Mouse (Mus musculus): Measurements from ENCODE around the gene Slc44a4. TPM values are rescaled to one million over a fixed set of nuclear protein-coding genes. Genes with fewer than 3 reads are reported as not detected.
"Not testable (repeated sequence)": the region's sequence is repeated elsewhere in the genome, so short reads cannot be mapped to it uniquely, and the experiment has no call there.

The Slc44a4 gene
- total and polyA plus RNA-seq, 2 experiments from 2014 or later: 0.18 TPM; not detected in 1

GRCm38 (mm10) chr17:34937960-34938505 lies 23.8 kb downstream of the Slc44a4 start:
- DNase-seq (ENCODE audit: low spot score) (no peak), ATAC-seq (no peak)
- no peaks in the 10 kb centered on the region for H3K9me3 ChIP-seq (ENCODE audit: low read length)
- H3K27ac ChIP-seq: no peak overlapping the region
- H3K4me1 ChIP-seq (ENCODE audit: insufficient read depth, low read length): no peaks in the 10 kb centered on the region
- H3K4me3 ChIP-seq (ENCODE audit: low read length): no peak overlapping the region
- peaks cover 15% of the 10 kb centered on the region for H3K36me3 ChIP-seq (ENCODE audit: insufficient read depth, low read length)
- WGBS: 85% methylated on average over 6 of the region's 6 CpGs
- H3K27me3 ChIP-seq (ENCODE audit: insufficient read depth, low read length): no peaks in the 10 kb centered on the region
- H3K9ac ChIP-seq (replicated peaks; ENCODE audit: low read length): no peak overlapping the region
- TF ChIP-seq CTCF (IDR thresholded peaks at IDR 0.05; ENCODE audit: low read depth): no peak
- H3K4me2 ChIP-seq (ENCODE audit: low read depth, low read length): no peak overlapping the region

DNA sequence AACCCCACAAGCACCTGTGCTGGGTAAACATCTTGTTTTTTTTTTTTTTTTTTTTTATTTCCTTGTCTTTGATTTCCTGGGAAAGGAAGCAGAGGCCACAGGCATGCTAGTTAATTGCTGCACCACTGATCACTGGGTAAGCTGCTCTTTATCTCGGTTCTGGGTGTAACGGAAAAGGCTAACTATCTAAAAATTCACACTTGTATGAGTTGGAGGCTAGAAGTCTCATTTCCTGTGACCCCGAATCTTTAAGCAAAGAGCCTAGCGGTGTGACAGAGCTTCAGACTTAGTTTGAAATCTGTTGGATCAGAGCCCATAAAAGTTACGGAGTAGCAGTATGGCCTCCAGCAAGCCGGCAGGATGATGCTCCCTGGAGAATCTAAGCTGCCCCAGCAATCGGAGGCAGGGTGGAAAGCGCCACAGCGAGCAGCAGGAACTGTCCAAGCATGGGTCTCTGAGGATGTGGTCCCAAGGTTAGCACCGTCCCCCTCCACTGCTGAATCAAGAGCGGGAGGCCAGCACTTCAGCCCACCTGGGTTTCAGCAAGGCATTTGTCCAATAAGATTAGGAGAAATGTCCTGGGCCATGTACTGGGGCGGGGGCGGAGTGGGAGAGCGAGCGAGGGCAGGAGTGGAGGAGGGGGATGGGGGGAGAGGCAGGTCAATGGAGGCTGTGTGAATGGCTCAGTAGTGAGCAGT lies 27.2 kb downstream of the Slc44a4 start:
- no peaks in the 10 kb centered on the region for H3K9me3 ChIP-seq (ENCODE audit: low read length)
- 0 out of 2 replicates have a peak, but pooled peaks have one; percentile 24 for ATAC-seq
- peak overlapping the region; percentile 3; the same call in 1 of the 2 replicates for H3K9ac ChIP-seq (replicated peaks; ENCODE audit: low read length)
- H3K4me3 ChIP-seq (ENCODE audit: low read length): peak overlapping the region; percentile 2
- WGBS: 7% methylated on average over 15 of the region's 15 CpGs
- no peaks in the 10 kb centered on the region for H3K4me1 ChIP-seq (ENCODE audit: insufficient read depth, low read length)
- no peak overlapping the region for H3K27ac ChIP-seq
- TF ChIP-seq CTCF (IDR thresholded peaks at IDR 0.05; ENCODE audit: low read depth): no peak
- DNase-seq (ENCODE audit: low spot score): no peak
- H3K36me3 ChIP-seq (ENCODE audit: insufficient read depth, low read length): no peaks in the 10 kb centered on the region
- no peaks in the 10 kb centered on the region for H3K27me3 ChIP-seq (ENCODE audit: insufficient read depth, low read length)
- H3K4me2 ChIP-seq (ENCODE audit: low read depth, low read length): peak overlapping the region; percentile 46

DNA sequence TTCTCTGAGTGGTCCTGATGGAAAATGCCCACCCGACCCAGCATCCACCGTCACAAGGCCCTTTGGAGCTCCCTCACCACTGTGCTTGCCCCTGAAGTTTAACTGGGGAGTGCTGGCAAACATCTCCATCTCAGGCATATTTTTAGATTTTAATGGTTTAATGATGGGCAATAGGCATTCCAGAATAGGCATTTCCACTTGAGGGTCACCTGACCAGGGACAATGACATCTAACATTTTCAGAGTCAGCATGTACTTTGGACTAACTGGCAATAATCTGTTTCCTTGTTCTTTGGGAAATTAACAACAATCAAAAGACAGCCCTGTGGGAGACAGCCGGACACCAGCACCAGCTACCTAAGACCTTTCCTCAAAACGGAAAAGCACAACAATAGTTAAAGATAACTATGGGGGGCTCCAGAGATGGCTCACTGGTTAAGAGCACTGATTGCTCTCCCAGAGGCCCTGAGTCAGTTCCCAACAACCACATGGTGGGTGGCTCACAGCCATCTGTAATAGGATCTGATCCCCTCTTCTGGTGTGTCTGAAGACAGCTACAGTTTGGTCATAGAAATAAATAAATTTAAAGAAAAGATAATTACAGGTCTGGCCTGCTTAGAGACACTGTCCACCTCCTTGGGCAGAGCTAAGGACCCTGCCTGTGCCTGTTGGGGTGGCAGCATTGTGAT lies 29.0 kb downstream of the Slc44a4 start:
- DNase-seq (ENCODE audit: low spot score): no peak
- whole genome bisulfite sequencing: 89% methylated on average over 4 of the region's 4 CpGs

GRCm38 (mm10) chr17:34944362-34944761 lies 30.1 kb downstream of the Slc44a4 start:
- H3K27me3 ChIP-seq (ENCODE audit: insufficient read depth, low read length): no peaks in the 10 kb centered on the region
- no peak for TF ChIP-seq CTCF (IDR thresholded peaks at IDR 0.05; ENCODE audit: low read depth)
- H3K4me2 ChIP-seq (ENCODE audit: low read depth, low read length): no peak overlapping the region
- no peaks in the 10 kb centered on the region for H3K9me3 ChIP-seq (ENCODE audit: low read length)
- no peaks in the 10 kb centered on the region for H3K4me1 ChIP-seq (ENCODE audit: insufficient read depth, low read length)
- no peak overlapping the region for H3K9ac ChIP-seq (replicated peaks; ENCODE audit: low read length)
- no peak overlapping the region for H3K4me3 ChIP-seq (ENCODE audit: low read length)
- DNase-seq (ENCODE audit: low spot score) (no peak), ATAC-seq (no peak)
- H3K36me3 ChIP-seq (ENCODE audit: insufficient read depth, low read length): no peaks in the 10 kb centered on the region
- no peak overlapping the region for H3K27ac ChIP-seq

More for the DNA sequence above, 29.0 kb downstream of the Slc44a4 start:
- no peaks in the 10 kb centered on the region for H3K9me3 ChIP-seq (ENCODE audit: low read length)
- TF ChIP-seq CTCF (IDR thresholded peaks at IDR 0.05; ENCODE audit: low read depth): no peak
- no peaks in the 10 kb centered on the region for H3K36me3 ChIP-seq (ENCODE audit: insufficient read depth, low read length)
- H3K4me3 ChIP-seq (ENCODE audit: low read length): no peak overlapping the region
- no peak for ATAC-seq
- no peak overlapping the region for H3K4me2 ChIP-seq (ENCODE audit: low read depth, low read length)
- no peak overlapping the region for H3K27ac ChIP-seq
- H3K4me1 ChIP-seq (ENCODE audit: insufficient read depth, low read length): no peaks in the 10 kb centered on the region
- no peaks in the 10 kb centered on the region for H3K27me3 ChIP-seq (ENCODE audit: insufficient read depth, low read length)
- no peak overlapping the region for H3K9ac ChIP-seq (replicated peaks; ENCODE audit: low read length)

GRCm38 (mm10) chr17:34946486-34947140 lies 32.3 kb downstream of the Slc44a4 start:
- DNase-seq (ENCODE audit: low spot score): no peak
- Histone ChIP-seq H3K9ac (replicated peaks; ENCODE audit: low read length) (no peak overlapping the region), H3K4me1 (ENCODE audit: insufficient read depth, low read length) (no peaks in the 10 kb centered on the region), H3K9me3 (ENCODE audit: low read length) (no peaks in the 10 kb centered on the region), H3K36me3 (ENCODE audit: insufficient read depth, low read length) (0 out of 2 replicates have a peak, but pooled peaks cover 7% of the 10 kb centered on the region), H3K4me3 (ENCODE audit: low read length) (no peak overlapping the region), H3K27me3 (ENCODE audit: insufficient read depth, low read length) (no peaks in the 10 kb centered on the region), H3K4me2 (ENCODE audit: low read depth, low read length) (no peak overlapping the region), H3K27ac (no peak overlapping the region)
- 91% methylated on average over 5 of the region's 5 CpGs for WGBS
- no peak for TF ChIP-seq CTCF (IDR thresholded peaks at IDR 0.05; ENCODE audit: low read depth)
- ATAC-seq: no peak

DNA sequence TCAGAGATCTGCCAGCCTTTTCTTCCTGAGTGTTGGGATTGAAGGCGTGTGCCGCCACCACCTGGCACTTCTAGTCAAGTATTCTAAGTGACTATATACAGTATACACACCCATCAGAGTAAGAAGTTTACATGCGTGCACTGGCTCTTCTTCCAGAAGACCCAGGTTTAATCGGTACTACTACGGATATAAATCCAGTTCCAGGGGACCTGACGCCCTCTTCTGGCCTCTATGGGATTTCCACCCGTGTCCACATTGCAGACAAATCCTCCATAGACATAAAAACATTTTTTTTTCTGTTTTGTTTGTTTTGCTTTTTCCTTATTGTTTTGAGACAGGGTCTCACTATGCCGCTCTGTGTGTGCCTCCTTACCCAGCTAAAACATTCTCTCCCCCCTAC lies 33.3 kb downstream of the Slc44a4 start:
- 26% methylated on average over 8 of the region's 8 CpGs for WGBS

DNA sequence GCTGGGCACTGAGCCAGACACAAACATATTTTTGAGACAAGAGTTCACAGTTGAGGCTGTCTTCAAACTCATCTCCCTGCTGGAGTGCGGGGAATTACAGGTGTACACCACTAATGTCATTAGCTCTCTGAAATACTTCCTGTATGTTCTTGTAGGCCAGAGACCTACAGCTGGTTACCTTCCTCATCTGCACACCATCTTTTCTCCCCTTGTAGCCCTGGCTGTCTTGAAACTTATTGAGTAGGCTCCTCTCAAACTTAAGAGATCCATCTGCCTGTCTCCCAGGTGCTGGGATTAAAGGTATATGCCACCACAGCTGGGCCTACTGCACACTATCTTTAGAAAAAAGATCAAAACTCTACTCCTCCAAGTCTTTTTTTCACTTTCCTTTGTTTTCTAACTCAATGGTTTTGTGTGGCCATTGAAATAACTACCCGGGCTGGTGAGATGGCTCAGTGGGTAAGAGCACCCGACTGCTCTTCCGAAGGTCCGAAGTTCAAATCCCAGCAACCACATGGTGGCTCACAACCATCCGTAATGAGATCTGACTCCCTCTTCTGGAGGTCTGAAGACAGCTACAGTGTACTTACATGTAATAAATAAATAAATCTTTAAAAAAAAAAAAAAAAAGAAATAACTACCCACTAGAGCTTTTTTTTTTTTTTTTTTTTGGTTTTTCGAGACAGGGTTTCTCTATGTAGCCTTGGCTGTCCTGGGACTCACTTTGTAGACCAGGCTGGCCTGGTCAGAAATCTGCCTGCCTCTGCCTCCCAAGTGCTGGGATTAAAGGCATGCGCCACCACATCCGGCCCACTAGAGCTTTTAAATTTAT lies 34.7 kb downstream of the Slc44a4 start:
- H3K27me3 ChIP-seq (ENCODE audit: insufficient read depth, low read length); H3K36me3 ChIP-seq (ENCODE audit: insufficient read depth, low read length); ATAC-seq; H3K9me3 ChIP-seq (ENCODE audit: low read length); H3K9ac ChIP-seq (replicated peaks; ENCODE audit: low read length); H3K27ac ChIP-seq; H3K4me2 ChIP-seq (ENCODE audit: low read depth, low read length); H3K4me1 ChIP-seq (ENCODE audit: insufficient read depth, low read length); H3K4me3 ChIP-seq (ENCODE audit: low read length): not testable (repeated sequence)
- 65% methylated on average over 9 of the region's 9 CpGs for WGBS
- DNase-seq (ENCODE audit: low spot score): peak; percentile 13

More for the DNA sequence above, 33.3 kb downstream of the Slc44a4 start:
- DNase-seq (ENCODE audit: low spot score) (peak; percentile 56), ATAC-seq (no peak)
- TF ChIP-seq CTCF (IDR thresholded peaks at IDR 0.05; ENCODE audit: low read depth): peak; percentile 55
- 0 out of 2 replicates have a peak, but pooled peaks cover 7% of the 10 kb centered on the region for H3K36me3 ChIP-seq (ENCODE audit: insufficient read depth, low read length)
- no peak overlapping the region for H3K4me2 ChIP-seq (ENCODE audit: low read depth, low read length)
- no peaks in the 10 kb centered on the region for H3K4me1 ChIP-seq (ENCODE audit: insufficient read depth, low read length)
- no peaks in the 10 kb centered on the region for H3K27me3 ChIP-seq (ENCODE audit: insufficient read depth, low read length)
- no peaks in the 10 kb centered on the region for H3K9me3 ChIP-seq (ENCODE audit: low read length)
- H3K27ac ChIP-seq: no peak overlapping the region
- no peak overlapping the region for H3K4me3 ChIP-seq (ENCODE audit: low read length)
- H3K9ac ChIP-seq (replicated peaks; ENCODE audit: low read length): no peak overlapping the region
